Mouse (Mus musculus) erythroid progenitor cell, adult 5-6 weeks (primary cell): ENCODE data around the gene Ssh2. TPM values are rescaled to one million over a fixed set of nuclear protein-coding genes. Genes with fewer than 3 reads are reported as not detected.
"Not testable (repeated sequence)": the region's sequence is repeated elsewhere in the genome, so short reads cannot be mapped to it uniquely, and the experiment has no call there.

Experiments used
- ATAC-seq: replicated peaks from 2 replicates; pipeline ENCODE4 v1.8.0; 2016; ENCODE audit warnings: moderate number of reproducible peaks, mild to moderate bottlenecking, moderate TSS enrichment, inconsistent platforms; ENCODE audit not compliant: poor library complexity, low FRiP score, severe bottlenecking
- total RNA-seq, 2 experiments: library from RNA; stranded (forward) in 1 of 2; stranded (reverse) in 1 of 2; fragments of 150-400 nt in 1 of 2; fragments of 186-747, 209-891 nt in 1 of 2; gene quantifications; 2 replicates each; pipeline versions ENCODE4 v1.2.3 to v1.2.4; 2015 to 2017; ENCODE audit warnings: low replicate concordance in 2 of 2

Gene Ssh2
- total RNA-seq, 2 experiments from 2014 or later: 18.8 to 44.0 TPM

GRCm38 (mm10) chr11:77215483-77215882 lies 604 bp upstream of the Ssh2 start:
- ATAC-seq: 0 out of 2 replicates have a peak, but pooled peaks have one; percentile 21

- ATAC-seq: peak; percentile 52
These were observed 659 bp downstream of the Ssh2 start for GRCm38 (mm10) chr11:77216761-77217130.

GRCm38 (mm10) chr11:77230765-77231164 lies 14.7 kb downstream of the Ssh2 start:
- ATAC-seq: no peak

DNA sequence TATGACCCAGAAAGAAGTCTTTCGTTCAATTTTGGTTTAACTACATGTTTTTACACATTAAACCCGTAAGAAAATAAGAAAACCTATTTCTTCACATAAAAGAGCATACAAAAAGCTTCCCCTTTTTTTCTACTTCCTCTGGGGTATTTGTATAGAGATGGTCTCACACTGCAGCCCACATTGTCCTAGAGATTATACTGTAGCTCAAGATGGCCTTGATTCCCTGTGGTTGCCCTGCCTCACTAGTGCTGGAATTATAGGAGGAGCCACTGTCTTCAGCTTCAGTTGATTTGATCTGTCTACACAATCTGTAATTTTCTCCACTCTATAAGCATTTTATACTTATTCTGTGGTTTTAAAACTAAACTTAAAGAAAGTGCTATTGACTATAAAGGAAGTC lies 15.4 kb downstream of the Ssh2 start:
- ATAC-seq: no peak

GRCm38 (mm10) chr11:77235267-77235666 lies 19.2 kb downstream of the Ssh2 start:
- no peak for ATAC-seq

- no peak for ATAC-seq
These were observed 23.7 kb downstream of the Ssh2 start for GRCm38 (mm10) chr11:77239658-77240345.

DNA sequence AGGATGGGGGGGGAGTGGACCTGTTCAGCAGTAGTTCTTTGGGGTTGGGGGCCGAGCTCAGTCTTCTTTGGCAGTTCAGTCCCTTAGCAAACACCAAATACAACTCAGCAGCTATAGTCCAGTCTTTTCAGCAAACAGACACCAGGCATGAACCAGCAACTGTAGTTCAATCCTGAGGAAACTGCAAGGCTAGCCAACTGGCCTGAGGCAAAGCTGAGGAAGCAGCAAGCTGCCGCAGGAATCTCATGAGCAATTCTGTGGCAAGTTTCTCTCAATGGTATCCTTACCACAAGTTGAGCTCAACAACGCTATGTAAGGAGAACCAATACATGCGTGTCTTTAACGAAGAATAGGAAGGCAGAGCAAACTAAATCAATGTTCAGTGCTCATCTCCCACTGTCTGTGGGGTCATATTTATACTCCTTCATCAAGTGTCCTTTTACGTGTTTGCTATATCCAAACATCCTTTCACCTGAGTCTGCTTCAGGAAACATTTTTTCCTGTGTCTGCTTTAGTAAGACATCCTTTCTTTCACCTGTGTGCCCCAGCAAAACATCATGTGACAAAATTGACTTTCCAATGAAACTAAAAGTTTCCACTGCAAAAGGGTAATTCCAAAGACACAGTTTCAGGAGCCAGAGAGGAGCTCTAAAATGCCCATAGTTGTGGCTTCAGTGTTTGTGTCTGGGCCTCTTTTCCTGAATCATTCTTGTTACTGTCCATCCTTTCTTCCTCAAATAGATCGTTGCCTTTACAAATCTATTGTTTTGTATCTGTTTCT lies 24.6 kb downstream of the Ssh2 start:
- ATAC-seq: no peak

- no peak for ATAC-seq
These were observed 26.8 kb downstream of the Ssh2 start for GRCm38 (mm10) chr11:77242912-77243311.

DNA sequence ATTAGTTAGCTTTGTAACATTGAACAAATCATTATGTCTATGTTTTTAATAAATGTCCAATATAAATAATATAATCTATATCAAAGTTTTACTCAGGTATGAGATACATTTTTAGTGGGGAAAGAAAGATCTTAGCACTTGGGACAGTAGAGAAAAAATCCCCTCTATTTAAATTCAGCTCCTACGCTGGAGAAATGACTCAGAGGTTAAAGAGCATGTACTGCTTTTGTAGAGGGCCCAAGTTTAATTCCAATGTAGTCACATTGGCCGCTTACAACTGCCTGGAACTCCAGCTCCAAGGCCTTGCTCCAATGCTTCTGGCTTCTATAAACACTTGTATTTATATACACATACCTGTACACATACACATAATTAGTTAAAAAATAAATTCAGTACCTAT lies 36.7 kb downstream of the Ssh2 start:
- ATAC-seq: no peak

- ATAC-seq: no peak
These were observed 43.4 kb downstream of the Ssh2 start for GRCm38 (mm10) chr11:77259441-77259840.

DNA sequence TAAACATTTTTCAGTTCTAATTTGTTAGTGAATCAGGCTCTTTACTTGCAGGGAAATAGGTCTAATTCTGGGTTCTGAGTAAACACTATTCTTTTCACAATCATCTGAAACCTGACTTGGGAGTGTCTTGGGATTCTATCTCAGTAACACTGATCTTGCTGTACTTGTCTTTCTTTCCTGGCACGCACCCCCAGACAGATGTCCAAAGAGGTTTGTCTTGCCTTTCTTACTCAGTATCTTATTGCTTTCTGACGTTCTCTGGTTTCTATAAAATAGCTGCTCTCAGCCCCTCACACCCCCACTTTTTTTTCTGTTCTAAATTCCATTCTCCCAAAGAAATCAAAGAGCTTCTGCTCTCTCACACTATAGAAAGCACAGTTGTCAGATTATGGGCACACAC lies 51.3 kb downstream of the Ssh2 start:
- ATAC-seq: no peak

GRCm38 (mm10) chr11:77276000-77276399 lies 59.9 kb downstream of the Ssh2 start:
- ATAC-seq: no peak

GRCm38 (mm10) chr11:77278538-77278937 lies 62.5 kb downstream of the Ssh2 start:
- not testable (repeated sequence) for ATAC-seq

DNA sequence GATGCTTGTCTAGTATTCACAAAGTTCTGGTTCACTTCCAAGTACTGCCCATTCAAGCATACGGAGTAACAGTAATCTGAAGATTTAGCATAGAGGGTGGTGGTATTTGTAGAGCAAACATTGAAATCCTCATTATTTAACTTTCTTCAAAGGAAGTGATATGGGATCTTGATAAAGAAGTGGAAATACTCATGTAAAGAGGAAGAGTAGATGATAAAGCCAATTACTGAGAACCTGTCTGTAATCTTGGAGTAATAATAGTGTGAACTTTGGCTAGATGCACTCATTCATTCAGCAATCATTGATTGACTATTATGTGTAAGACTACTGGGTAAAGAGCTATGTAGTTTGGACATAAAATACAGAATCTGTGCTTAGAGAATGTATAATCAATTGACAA lies 64.1 kb downstream of the Ssh2 start:
- ATAC-seq: no peak

DNA sequence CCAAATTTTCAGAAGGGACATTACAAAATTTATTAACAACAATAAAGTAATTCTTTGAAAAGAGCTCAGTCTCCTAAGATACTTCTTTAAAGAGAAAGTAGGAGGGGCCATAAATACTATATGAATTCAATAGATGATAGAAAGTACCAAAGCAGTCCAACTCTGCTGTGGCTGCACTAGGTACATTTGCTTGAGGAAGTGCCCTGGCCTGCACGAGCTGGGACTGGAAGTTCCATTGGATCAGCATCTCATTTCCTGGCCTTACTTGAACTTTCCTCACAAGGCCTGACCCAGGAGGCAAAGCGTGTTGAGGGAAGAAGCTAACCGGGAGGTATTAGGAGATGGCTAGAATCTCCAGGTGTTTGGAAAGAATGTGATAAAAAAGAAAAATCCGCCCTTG lies 75.4 kb downstream of the Ssh2 start:
- ATAC-seq: no peak

DNA sequence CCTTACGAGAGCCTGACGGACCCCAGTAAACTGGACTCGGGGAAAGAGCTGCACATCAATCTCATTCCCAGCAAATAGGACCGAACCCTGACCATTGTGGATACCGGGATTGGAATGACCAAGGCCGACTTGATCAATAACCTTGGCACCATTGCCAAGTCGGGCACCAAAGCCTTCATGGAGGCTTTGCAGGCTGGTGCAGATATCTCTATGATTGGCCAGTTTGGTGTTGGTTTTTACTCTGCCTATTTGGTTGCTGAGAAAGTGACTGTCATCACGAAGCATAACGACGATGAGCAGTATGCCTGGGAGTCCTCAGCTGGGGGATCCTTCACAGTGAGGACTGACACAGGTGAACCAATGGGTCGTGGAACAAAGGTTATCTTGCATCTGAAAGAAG lies 77.6 kb downstream of the Ssh2 start:
- peak; percentile 65 for ATAC-seq

GRCm38 (mm10) chr11:77297246-77297645 lies 81.2 kb downstream of the Ssh2 start:
- ATAC-seq: no peak

DNA sequence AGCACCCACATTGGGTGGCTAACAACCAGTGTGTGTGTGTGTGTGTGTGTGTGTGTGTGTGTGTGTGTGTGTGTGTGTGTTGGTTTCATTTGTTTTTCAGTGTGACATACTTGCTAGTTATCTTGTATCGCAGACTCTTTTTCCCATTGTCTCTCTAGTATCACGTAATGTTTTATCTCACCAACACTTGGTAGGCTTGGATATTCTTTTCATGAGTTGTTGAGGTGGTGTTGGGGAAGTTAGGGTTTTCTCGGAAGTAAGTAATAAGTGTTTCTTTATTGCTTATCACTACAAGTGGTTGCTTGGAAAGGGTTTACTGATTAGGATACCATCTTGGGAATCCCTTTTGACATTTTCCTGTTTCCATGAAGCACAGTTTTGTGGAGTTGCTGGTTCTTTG lies 91.1 kb downstream of the Ssh2 start:
- ATAC-seq: no peak

- ATAC-seq: 0 out of 2 replicates have a peak, but pooled peaks have one; percentile 52
These were observed 92.4 kb downstream of the Ssh2 start for GRCm38 (mm10) chr11:77308533-77308932.

DNA sequence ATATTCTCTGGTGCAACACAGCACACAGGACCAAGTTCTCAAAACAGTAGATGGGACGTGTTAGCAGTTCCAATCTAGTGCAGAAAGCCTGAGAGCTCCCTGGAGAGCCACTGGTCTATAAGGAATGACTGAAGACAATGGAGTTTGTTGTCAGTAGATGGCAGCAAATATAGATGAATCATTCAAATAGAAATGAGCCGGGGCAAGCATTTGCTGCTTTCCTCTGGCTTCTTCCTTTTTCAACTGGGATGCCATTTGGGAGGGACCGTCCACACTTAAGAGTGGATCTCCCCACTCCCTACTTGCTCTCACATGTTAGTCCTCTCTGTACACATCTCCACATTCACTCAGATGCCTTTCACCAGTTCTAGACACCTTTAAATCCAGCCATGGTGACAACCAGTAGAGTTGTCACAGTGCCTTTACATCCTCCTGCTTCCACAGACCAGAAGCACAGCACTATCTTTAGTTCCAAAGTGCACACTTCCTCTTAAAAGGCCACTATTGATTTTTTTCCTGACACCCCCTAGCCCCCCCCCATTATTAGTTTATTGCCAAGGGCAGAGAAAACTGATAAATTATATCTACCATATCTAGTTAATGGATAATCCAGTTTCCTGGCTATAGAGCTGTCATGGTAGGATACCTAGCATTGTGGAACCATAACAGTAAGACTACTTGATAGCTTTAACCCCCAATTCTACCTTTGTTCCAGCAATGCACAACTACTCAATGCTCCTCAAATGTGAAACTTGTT lies 101.8 kb downstream of the Ssh2 start:
- ATAC-seq: no peak
